Mouse (Mus musculus): ENCODE results near the gene Cd72.

- no peak for TF ChIP-seq POLR2A (IDR thresholded peaks at IDR 0.05; ENCODE audit: low read depth, low read length)
- TF ChIP-seq CTCF (IDR thresholded peaks at IDR 0.05; ENCODE audit: extremely low read depth, insufficient read length, insufficient replicate concordance, low read depth, low read length), result no peak
Measured at GRCm38 (mm10) chr4:43466872-43467271, 12.4 kb upstream of the Cd72 start.
